Mouse (Mus musculus) mouse trophoblast stem cell (cell line): Measurements from ENCODE around the gene Rusc2.

Source experiments
- in situ Hi-C, 2 experiments: fragments of 300-500 bp; cut with MseI, MboI; formaldehyde crosslinking; loops; 2 replicates in 1 of 2; 3 replicates in 1 of 2; pipeline ENCODE4 v1.15.1; 2025

The Rusc2 gene

GRCm38 (mm10) chr4:43415221-43416070 lies 33.7 kb downstream of the Rusc2 start:
- in situ Hi-C loops, result no loop called here

DNA sequence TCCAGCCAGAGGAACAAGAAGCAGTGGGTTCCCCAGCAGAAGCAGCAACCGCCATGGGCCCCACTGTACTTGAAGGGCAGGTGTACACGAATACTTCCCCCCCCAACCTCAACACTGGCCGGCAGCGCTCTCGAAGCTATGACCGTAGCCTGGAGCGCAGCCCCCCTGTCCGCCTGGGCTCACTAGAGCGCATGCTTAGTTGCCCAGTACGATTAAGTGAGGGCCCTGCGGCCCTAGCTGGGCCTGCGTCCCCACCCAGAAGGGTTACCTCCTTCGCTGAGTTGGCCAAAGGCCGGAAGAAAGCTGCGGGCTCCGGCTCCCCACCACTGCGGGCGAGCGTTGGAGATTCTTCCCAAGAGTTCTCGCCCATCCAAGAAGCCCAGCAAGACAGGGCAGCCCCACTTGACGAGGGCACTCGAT lies 34.3 kb downstream of the Rusc2 start:
- in situ Hi-C loops, result no loop called here

GRCm38 (mm10) chr4:43417269-43418062 lies 35.7 kb downstream of the Rusc2 start:
- in situ Hi-C loops, result no loop called here

DNA sequence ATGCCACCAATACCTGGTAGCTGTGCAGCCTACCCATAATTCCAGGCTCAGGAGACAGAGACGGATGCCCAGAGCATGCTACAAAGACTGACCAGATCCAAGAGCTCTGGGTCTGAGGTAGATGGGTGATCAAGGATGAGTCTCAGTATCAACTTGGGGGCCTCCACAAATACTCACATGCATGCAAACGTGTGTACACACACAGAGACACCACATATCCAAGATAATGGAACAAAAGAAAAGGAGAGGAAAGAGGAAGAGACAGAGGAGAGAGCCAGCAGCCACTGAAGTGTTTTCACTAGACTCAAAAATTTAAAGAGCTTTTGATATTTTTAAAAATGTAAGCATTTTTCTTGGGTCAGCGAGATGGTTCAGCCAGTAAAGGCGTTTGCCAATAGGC lies 36.7 kb downstream of the Rusc2 start:
- in situ Hi-C loops, result no loop called here

- in situ Hi-C loops, result no loop called here
Measured at GRCm38 (mm10) chr4:43418973-43419656, 37.3 kb downstream of the Rusc2 start.

DNA sequence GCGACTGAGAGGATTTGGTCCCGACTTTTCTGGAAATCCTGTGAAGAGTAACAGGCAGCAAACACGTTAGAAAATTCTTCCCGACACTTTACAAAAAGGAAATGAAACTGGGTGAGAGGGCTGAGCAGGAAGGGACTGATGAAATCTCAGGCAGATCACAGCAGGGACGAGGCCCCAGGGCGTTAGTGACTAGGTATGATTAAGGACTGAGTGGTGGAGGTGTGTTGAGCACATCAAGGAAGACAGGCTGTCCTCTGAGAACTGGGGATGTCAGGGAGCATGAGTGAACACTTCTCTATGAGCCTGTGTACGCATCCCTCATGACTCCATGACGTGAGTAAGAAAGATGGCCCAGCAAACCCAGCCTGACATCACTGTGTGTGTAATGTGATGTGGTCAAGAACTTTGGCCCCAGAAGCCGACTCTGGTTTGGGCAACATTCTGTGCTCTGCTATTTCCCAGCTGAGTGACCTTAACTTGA lies 38.1 kb downstream of the Rusc2 start:
- in situ Hi-C loops, result no loop called here

- in situ Hi-C loops, result no loop called here
Measured at GRCm38 (mm10) chr4:43420305-43420704, 38.5 kb downstream of the Rusc2 start.

GRCm38 (mm10) chr4:43421632-43422240 lies 40.0 kb downstream of the Rusc2 start:
- in situ Hi-C loops, result no loop called here

DNA sequence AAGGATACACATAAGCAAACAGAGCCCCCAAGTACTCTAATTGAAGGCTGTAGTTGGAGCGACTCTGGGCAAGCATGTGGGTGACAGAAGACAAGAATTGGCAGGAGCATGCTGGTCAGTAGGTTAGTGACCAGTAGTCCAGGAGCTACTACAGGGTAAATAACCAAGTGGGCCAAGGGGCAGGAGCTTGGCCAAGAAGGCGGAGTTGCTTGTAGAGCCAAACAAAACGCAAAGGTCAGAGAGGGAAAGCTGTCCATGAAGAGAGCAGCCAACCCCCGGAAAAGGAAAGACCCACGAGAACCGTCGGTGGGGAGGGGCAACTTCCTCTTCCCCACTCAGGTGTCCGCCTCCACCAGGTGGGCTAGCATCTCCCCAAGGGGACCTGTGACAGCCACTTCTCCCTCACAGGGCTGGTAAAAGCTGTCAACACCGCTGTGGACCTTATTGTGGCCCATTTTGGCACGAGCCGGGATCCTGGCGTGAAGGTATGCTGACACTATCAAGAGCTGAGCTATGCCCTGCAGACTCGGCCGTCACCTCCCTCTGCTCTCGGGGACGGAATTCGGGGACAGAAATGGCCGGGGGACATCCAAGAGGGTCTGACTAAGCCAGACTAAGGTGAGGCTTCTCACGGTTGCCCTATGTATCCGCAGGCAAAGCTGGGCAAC lies 41.6 kb downstream of the Rusc2 start:
- in situ Hi-C loops, result no loop called here

- in situ Hi-C loops, result no loop called here
Measured at GRCm38 (mm10) chr4:43424072-43424471, 42.3 kb downstream of the Rusc2 start.

DNA sequence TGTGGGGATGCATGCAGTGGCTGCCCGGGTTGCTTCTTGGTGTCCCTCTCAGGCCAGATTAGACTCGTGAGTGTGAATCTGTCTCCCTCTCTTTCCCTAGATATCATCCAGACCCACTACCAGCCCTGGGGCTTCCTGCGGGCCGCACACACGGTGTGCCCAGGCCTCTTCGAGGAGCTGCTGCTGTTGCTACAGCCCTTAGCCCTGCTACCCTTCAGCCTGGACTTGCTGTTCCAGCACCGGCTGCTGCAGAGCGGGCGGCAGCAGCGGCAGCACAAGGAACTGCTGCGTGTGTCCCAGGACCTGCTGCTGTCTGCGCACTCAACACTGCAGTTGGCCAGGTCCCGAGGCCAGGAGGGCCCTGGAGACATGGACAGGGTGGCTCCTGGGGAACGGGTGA lies 43.4 kb downstream of the Rusc2 start:
- in situ Hi-C loops, result no loop called here

DNA sequence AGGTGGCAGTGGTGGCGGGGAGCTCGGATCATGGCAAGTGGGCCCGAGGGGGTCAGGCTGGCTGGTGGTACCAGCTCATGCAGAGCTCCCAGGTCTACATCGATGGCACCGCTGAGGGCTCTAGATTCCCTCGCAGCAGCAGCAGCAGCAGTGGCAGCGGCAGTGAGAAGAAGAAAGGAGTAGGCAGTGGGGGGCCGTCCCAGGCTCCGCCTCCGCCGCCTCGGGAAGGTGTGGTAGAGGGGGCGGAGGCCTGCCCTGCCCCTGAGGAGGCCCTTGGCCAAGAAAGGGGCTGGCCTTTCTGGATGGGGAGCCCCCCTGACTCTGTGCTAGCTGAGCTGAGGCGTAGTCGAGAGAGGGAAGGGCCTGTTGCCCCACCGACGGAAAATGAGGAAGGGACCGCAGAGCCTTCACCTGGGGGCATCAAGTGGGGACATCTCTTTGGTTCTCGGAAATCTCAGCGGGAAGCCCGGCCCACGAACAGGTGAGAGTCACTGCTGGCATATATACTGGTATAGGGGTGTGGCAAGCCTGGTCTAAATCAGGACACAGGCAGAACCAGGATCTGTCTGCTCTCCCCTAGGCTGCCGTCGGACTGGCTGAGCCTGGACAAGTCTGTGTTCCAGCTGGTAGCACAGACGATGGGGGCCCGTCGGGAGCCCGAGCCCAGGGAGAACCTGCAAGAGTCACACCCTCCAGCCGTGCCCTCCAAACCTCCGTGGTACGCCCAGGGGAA lies 44.0 kb downstream of the Rusc2 start:
- in situ Hi-C loops, result no loop called here

- in situ Hi-C loops, result no loop called here
Measured at GRCm38 (mm10) chr4:43426487-43426886, 44.7 kb downstream of the Rusc2 start.

DNA sequence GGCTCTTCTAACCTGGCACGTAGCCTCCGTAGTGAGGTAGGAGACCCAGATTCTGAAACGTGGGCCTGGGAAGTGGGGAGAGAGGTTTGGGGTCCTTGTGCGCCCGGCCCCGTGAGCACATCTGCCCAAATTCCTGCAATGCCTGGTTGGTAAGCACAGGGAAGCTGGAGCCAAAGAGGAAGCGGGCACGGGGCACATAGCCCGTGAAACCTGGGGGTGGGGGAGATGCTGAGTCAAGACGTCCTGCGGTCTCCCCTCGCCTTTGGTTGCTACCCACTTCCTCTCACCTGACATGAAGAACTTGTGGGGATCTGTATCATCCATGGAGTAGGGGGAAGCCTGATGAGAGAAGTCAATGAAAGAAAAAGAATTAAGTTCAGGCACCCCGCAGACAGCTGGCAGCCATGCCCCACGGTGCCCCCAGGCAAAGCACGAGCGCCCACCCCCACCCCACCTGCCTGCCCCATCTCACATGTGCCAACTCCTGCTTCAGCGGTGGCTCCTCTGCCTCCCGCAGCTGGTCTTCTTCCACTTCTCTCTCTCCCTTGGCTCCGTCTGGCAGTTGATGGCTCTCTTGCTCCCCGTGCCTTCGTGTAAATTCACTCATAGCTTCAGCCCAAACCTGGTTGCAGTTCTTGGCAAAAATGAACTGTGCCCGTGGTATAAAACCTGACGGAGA lies 45.9 kb downstream of the Rusc2 start:
- in situ Hi-C loops, result no loop called here

- in situ Hi-C loops, result no loop called here
Measured at GRCm38 (mm10) chr4:43428180-43428861, 46.5 kb downstream of the Rusc2 start.

DNA sequence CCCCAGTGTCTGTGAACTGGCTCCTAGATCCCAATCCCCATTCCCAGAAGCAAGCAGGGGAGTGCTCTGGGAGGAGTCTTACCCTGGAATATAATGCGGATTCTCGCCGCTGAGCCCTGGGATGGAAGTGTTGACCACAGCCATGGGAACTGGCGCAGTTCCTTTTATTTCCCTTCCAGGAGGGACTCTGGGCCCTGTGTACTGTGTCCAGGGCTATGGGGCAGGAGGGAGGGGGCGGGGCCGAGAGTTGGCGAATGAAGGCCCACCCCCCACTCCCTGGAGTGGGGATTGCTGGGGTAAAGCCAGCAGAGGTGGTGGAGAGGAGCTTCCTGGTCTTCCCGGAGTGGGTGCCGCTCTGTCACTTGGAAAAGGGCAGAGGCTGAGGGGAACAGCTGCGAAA lies 47.2 kb downstream of the Rusc2 start, which contains the start of gene Fam166b:
Gene Fam166b (minus strand): TSS at position 189 of the 400 bp plus-strand sequence.
- in situ Hi-C loops, result no loop called here

GRCm38 (mm10) chr4:43431690-43432089 lies 49.9 kb downstream of the Rusc2 start:
- in situ Hi-C loops, result no loop called here

- in situ Hi-C loops, result no loop called here
Measured at GRCm38 (mm10) chr4:43432832-43433231, 51.1 kb downstream of the Rusc2 start.

- in situ Hi-C loops, result loop anchor here (5.0 kb wide), 1 partner anchor 36 kb away; no protein-coding TSS in a partner anchor
Measured at GRCm38 (mm10) chr4:43441639-43442038, 59.9 kb downstream of the Rusc2 start, which contains the start of gene Tesk1. TSS of gene Tesk1 (plus strand) at chr4:43441939.
